Mouse (Mus musculus) urinary bladder, adult 18-20 months (tissue): Measurements from ENCODE around the gene Wdr35.
"Not testable (repeated sequence)": the region's sequence is repeated elsewhere in the genome, so short reads cannot be mapped to it uniquely, and the experiment has no call there.

Source experiments
- DNase-seq, 2 experiments: peaks; one replicate each; pipeline ENCODE4 v3.0.0; 2022; ENCODE audit warnings: low spot score in 2 of 2, mixed read lengths in 2 of 2

Wdr35 gene

GRCm38 (mm10) chr12:8973820-8974465 is at the start of gene Wdr35:
Wdr35 (plus strand) TSS chr12:8973892.
- DNase-seq: peak; percentile 73 to 84

DNA sequence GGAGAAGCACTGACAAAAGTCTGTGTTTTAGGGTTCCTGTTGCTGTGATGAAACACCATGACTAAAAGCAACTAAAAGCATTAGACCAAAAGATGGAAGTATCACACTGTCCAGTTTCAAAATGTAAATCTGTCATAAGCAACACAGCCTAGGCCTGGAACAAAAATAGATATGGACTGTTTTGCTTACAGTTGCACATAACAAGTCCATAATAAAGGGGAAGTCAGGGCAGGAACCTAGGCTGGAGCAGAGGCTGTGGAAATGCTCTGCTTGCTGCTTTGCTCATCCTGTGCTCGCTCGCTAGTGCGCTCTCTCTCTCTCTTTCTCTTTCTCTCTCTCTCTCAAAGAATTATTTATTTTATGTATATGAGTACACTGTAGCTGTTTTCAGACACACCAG is 46.0 kb upstream of the Wdr35 start:
- no peak for DNase-seq

- no peak for DNase-seq
Measured at GRCm38 (mm10) chr12:8928766-8929165, 44.9 kb upstream of the Wdr35 start.

GRCm38 (mm10) chr12:8931083-8931482 is 42.6 kb upstream of the Wdr35 start:
- DNase-seq: no peak

DNA sequence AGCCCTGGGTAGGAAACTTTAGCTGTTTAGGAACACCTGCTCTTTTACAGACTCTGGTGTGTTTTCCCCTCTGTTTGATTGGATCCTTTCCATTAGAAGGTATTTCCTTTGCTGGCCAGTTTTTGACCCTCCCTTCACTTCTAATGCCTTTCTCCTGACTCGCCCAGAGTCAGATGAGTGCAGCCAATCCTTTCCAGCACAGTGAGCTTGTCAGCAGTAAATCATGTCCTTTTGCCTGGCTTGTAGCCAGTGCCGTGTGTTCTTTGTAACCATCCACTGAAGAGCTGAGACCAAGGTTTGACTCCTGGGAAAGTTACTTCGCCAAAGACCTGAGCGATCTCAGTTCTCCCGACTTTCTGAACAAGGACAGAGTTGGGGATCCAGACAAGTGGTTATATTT is 38.3 kb upstream of the Wdr35 start:
- peak in 1 of 2 experiments; percentile 24 for DNase-seq

DNA sequence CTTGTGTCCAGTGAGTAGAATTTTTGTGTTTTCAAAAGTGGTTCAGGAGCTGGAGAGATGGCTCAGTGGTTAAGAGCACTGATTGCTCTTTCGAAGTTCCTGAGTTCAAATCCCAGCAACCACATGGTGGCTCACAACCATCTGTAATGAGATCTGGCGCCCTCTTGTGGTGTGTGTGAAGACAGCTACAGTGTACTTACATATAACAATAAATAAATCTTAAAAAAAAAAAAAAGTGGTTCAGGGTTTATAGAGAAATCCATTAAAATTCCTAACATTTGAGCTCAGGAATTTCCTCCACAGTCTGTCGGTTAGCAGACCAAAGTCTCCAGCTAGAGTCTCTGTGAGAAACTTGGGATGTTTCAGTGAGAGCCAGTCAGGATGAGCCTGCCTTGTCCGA is 37.5 kb upstream of the Wdr35 start:
- not testable (repeated sequence) for DNase-seq

DNA sequence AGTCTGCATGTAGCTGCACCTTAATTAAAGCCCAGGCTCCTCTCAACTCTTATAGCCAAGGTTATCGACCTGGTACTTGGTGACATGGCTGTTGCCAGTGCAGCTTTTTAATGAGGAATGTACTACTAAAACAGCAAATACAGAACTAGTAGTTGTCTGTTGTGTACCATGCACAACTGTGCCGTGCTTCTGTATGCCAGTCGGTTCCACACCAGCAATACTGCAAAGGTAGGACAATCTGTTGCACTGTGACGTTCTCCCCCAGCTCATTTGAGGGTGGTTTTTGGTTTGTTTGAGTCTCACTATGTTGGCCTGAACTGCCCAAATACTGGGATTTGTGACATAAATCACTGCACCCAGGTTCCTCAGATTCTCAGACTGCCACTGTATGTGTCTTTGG is 34.2 kb upstream of the Wdr35 start:
- DNase-seq: no peak

GRCm38 (mm10) chr12:8940011-8941005 is 33.4 kb upstream of the Wdr35 start:
- DNase-seq: no peak

DNA sequence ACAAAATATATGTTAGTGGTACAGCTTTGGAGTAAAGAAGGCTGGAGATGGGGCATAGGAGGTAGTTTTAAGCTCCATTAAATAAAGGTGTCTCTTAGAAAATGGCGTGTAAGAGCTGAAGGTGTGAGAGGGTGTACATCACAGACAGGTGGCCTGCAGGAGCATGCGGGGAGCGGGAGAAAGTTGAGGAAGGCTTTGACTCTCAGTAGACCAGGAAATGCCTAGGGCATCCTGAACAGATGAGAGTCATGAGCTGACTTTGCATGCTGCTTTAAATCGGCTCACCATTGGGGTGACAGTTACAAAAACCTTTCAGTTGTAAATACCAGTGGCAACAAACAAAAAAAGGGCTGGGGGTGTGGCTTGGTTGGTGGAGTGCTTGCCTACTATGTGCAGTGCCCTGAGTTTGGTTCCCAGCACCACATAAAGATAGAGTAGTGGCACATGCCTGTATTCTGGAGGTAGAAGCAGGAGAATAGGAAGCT is 32.5 kb upstream of the Wdr35 start:
- no peak for DNase-seq

GRCm38 (mm10) chr12:8941699-8942392 is 31.8 kb upstream of the Wdr35 start:
- no peak for DNase-seq

GRCm38 (mm10) chr12:8947163-8947562 is 26.5 kb upstream of the Wdr35 start:
- no peak for DNase-seq

DNA sequence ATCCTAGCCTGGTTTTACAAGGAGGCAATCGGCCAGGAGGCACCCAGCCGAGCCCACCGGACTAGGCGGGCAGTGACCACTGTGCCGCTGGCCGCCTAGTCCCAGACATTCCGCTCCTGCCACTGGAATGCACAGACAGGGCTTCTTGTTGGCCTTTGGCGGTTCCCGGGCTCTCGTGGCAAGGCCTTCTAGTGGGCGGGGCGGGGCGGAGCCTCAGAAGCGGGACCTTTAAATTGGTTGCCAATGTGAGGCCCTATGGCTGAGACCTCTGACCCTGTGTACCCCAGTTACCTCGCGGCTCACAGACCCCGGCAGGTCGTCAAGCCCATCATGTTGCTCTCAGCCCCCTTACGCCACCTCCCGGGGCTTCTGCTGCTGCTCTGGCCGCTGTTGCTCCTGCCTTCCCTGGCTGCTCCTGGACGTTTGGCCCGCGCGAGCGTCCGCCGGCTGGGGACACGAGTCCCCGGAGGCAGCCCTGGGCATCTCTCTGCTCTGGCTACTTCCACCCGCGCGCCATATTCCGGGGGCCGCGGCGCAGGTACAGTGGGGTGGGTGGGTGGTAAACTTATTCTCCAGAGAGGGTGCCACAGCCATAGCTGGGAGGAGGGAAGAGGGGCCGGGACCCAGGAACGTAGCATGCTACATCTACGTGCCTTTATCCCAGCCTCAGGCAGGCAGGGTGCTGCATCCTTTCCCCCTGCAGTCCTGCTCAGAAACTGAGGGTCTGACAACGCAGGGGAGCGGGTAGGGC is 25.8 kb upstream of the Wdr35 start, which contains the start of gene Matn3:
Matn3 (plus strand) TSS at position 216 of the 751 bp plus-strand sequence.
- DNase-seq: peak; percentile 52 to 73

DNA sequence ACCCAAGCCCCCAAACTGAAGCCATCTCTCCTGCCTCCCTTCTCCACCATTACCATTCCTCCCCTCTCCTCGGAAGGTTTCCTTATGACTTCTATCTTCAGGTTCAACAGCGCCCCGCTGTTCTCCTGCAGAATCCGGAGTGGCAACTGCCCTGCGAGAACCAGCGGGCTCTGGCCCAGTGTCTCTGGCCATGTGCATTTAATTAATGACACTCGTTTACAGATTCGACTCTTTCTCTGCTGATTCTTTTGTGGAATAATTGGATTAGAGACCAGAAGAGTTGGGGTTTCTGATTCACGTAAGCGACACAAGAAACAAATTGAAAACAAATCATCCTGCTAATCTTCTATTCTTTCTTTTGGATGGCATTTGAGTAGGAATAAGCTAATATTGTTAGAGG is 20.6 kb upstream of the Wdr35 start:
- no peak for DNase-seq

- no peak for DNase-seq
Measured at GRCm38 (mm10) chr12:8954161-8954561, 19.5 kb upstream of the Wdr35 start.

DNA sequence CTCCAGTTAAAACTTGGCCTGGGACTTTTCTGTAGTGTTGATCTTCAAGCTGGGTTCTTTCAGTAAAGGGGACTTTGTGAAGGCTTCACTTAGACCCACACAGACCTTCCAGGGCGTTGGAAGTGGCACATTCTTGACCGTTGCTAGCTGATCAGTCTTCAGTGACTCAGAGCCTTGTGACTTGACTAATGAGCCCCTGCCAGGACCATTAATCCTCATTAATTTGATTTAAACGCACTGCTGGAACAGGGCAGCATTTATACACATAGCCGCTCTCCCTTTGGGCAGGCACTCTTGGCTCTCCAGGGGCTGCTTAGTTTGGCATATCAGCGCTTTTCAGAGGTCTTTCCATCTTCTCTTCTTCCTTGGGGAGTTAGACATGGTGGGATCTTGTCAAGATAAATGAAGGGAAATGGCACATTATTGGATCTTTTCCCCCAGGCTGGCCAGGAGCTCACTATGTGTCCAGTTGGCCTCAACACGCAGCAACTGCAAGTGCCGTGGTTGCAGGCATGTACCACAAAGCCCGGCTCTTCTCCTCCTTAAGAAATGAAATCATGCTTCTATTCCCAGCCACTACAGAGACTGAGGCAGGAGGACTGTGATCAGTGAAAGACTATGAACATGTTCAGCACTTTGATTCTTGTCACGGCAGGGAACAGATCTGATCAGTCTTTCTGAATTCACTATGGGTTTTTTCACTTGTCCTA is 11.9 kb upstream of the Wdr35 start:
- no peak for DNase-seq

DNA sequence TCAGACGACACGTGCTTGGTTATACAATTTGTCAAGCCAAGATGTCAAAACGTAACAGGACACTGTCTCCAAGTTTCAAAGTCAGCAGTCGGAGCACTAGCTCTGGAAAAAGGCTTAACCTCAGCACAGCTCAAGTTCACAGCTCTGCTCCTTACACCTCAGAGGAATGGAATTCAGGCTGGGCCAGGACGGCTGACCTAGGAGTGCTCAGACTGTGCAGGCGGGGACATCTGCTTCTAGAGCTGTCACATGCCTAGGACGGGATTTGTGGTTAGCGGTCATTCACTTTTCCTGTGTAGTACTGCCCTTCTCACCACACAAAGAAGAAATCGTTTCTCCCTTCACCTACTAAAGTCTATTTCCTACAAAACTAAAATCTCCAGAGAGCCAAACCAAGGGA is 3.9 kb upstream of the Wdr35 start:
- DNase-seq: peak; percentile 15 to 17

- DNase-seq: no peak
Measured at GRCm38 (mm10) chr12:8975076-8975475, 1.4 kb downstream of the Wdr35 start.

DNA sequence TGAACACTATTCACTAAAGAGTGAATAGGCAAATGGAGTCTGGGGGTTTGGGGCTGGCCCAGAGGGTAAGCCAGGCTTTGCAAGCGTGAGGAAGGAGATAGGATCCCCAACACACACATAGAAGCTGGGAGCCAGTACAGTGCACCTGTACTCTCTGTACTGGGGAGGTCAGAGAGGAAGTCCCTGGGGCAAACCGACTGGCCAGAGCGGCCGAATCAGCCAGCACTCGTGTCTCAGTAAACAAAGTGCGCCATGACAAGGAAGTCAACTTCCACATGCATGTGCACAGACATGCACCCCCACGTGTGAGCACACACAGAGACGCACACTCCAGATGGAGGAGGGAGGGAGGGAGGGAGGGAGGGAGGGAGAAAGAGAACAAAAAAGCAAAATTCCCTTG is 19.5 kb downstream of the Wdr35 start:
- no peak for DNase-seq

- DNase-seq: no peak
Measured at GRCm38 (mm10) chr12:8998318-8998717, 24.6 kb downstream of the Wdr35 start.

GRCm38 (mm10) chr12:9002038-9002648 is 28.5 kb downstream of the Wdr35 start:
- DNase-seq: peak in 1 of 2 experiments; percentile 37
